Mouse (Mus musculus) intestine, postnatal 0 days (tissue): ENCODE results near the gene Mtap. TPM values are rescaled to one million over a fixed set of nuclear protein-coding genes. Genes with fewer than 3 reads are reported as not detected.

ENCODE experiments used
- ATAC-seq: fragments of 200-750 bp; cut with Nextera tagmentation; 2 replicates; pipeline ENCODE4 v1.8.0; 2017; ENCODE audit warnings: mild to moderate bottlenecking, moderate TSS enrichment, moderate library complexity
- H3K27ac ChIP-seq: fragments of 300-500 bp; sonication (generic); 2 replicates; pipeline ENCODE4 v1.5.1; 2014; ENCODE audit warnings: mild to moderate bottlenecking, low read depth, low read length, moderate library complexity
- H3K27me3 ChIP-seq: fragments of 300-500 bp; sonication (generic); replicated peaks from 2 replicates; pipeline ENCODE4 v1.6.1; 2014; ENCODE audit warnings: low read length, mixed read lengths; ENCODE audit not compliant: control insufficient read depth, insufficient read depth
- H3K36me3 ChIP-seq: fragments of 300-500 bp; sonication (generic); 2 replicates; pipeline ENCODE4 v1.6.1; 2014; ENCODE audit warnings: mild to moderate bottlenecking, moderate library complexity; ENCODE audit not compliant: control insufficient read depth, insufficient read depth
- H3K4me1 ChIP-seq: fragments of 300-500 bp; sonication (generic); replicated peaks from 2 replicates; pipeline ENCODE4 v1.6.1; 2014; ENCODE audit warnings: antibody characterized with exemption, low read length, mixed read lengths; ENCODE audit not compliant: control insufficient read depth, insufficient read depth
- H3K4me2 ChIP-seq: fragments of 300-500 bp; sonication (generic); replicated peaks from 2 replicates; pipeline ENCODE4 v1.6.1; 2014; ENCODE audit warnings: low read depth, mild to moderate bottlenecking, moderate library complexity
- H3K4me3 ChIP-seq: fragments of 300-500 bp; sonication (generic); 2 replicates; pipeline ENCODE4 v1.5.1; 2014; ENCODE audit warnings: low read depth, low read length
- H3K9ac ChIP-seq: fragments of 300-500 bp; sonication (generic); 2 replicates; pipeline ENCODE4 v1.6.1; 2014; ENCODE audit warnings: mild to moderate bottlenecking, low read depth, low read length
- H3K9me3 ChIP-seq: fragments of 300-500 bp; sonication (generic); 2 replicates; pipeline ENCODE4 v1.6.1; 2016; ENCODE audit warnings: mixed run types; ENCODE audit not compliant: control insufficient read depth
- CTCF ChIP-seq: sonication (generic); IDR thresholded peaks from 2 replicates; pipeline ENCODE4 v1.5.1; 2016; ENCODE audit warnings: low read depth, mild to moderate bottlenecking, control low read depth, antibody characterized with exemption, moderate library complexity
- WGBS: fragments of 180-500 bp; shearing (Covaris S2); extraction: QIAGEN DNeasy Blood & Tissue Kit; methylation state at CpG from one replicate; pipeline ENCODE4 v1.1.7; 2014; 5-methylcytosine and 5-hydroxymethylcytosine counted together
- polyA plus RNA-seq: library from polyadenylated mRNA; unstranded; fragments of >200 nt; fragmentation: Nextera tagmentation; extraction: Ambion mirVana; gene quantifications from 2 replicates; pipeline ENCODE4 v1.2.1, GENCODE M21; 2015

Mtap gene
- polyA plus RNA-seq, 1 experiment from 2014 or later: 13.2 TPM

GRCm38 (mm10) chr4:89181656-89182055 lies 44.7 kb downstream of the Mtap start:
- ATAC-seq: no peak
- H3K27me3 ChIP-seq: no peaks in the 10 kb centered on the region
- no peak for TF ChIP-seq CTCF
- H3K9me3 ChIP-seq: no peaks in the 10 kb centered on the region
- H3K27ac ChIP-seq: no peak overlapping the region
- peaks cover 19% of the 10 kb centered on the region for H3K36me3 ChIP-seq
- H3K4me1 ChIP-seq: no peaks in the 10 kb centered on the region
- no peak overlapping the region for H3K4me2 ChIP-seq
- 94% methylated on average over 2 of the region's 2 CpGs for WGBS
- H3K9ac ChIP-seq: no peak overlapping the region
- H3K4me3 ChIP-seq: no peak overlapping the region

- 95% methylated on average over 3 of the region's 3 CpGs for WGBS
- H3K9me3 ChIP-seq: no peaks in the 10 kb centered on the region
- no peak overlapping the region for H3K4me2 ChIP-seq
- no peak overlapping the region for H3K4me3 ChIP-seq
- no peak overlapping the region for H3K9ac ChIP-seq
- no peak overlapping the region for H3K27ac ChIP-seq
- no peak for TF ChIP-seq CTCF
- no peak for ATAC-seq
- peaks cover 19% of the 10 kb centered on the region for H3K36me3 ChIP-seq
- H3K27me3 ChIP-seq: no peaks in the 10 kb centered on the region
- H3K4me1 ChIP-seq: no peaks in the 10 kb centered on the region
Observed at GRCm38 (mm10) chr4:89182486-89182885, 45.6 kb downstream of the Mtap start.

- no peak for TF ChIP-seq CTCF
- 82% methylated on average over 4 of the region's 4 CpGs for whole genome bisulfite sequencing
- no peaks in the 10 kb centered on the region for H3K36me3 ChIP-seq
- H3K4me1 ChIP-seq: no peaks in the 10 kb centered on the region
- H3K4me3 ChIP-seq: no peak overlapping the region
- H3K27me3 ChIP-seq: no peaks in the 10 kb centered on the region
- no peaks in the 10 kb centered on the region for H3K9me3 ChIP-seq
- H3K9ac ChIP-seq: no peak overlapping the region
- no peak overlapping the region for H3K27ac ChIP-seq
- ATAC-seq: no peak
- no peak overlapping the region for H3K4me2 ChIP-seq
Observed at GRCm38 (mm10) chr4:89195481-89195880, 58.6 kb downstream of the Mtap start.

GRCm38 (mm10) chr4:89197128-89197527 lies 60.2 kb downstream of the Mtap start:
- H3K27me3 ChIP-seq: no peaks in the 10 kb centered on the region
- H3K9me3 ChIP-seq: no peaks in the 10 kb centered on the region
- no peaks in the 10 kb centered on the region for H3K4me1 ChIP-seq
- H3K36me3 ChIP-seq: no peaks in the 10 kb centered on the region
- ATAC-seq: no peak
- no peak overlapping the region for H3K9ac ChIP-seq
- TF ChIP-seq CTCF: no peak
- H3K4me3 ChIP-seq: no peak overlapping the region
- no peak overlapping the region for H3K27ac ChIP-seq
- no peak overlapping the region for H3K4me2 ChIP-seq

GRCm38 (mm10) chr4:89200806-89201205 lies 63.9 kb downstream of the Mtap start:
- Histone ChIP-seq H3K27me3 (no peaks in the 10 kb centered on the region), H3K4me3 (no peak overlapping the region), H3K27ac (no peak overlapping the region), H3K9ac (no peak overlapping the region), H3K4me2 (no peak overlapping the region), H3K4me1 (no peaks in the 10 kb centered on the region), H3K9me3 (no peaks in the 10 kb centered on the region), H3K36me3 (no peaks in the 10 kb centered on the region)
- 90% methylated on average over 1 of the region's 1 CpGs for WGBS
- ATAC-seq: no peak
- TF ChIP-seq CTCF: no peak

- TF ChIP-seq CTCF: no peak
- Histone ChIP-seq H3K4me1 (no peaks in the 10 kb centered on the region), H3K9me3 (no peaks in the 10 kb centered on the region), H3K36me3 (no peaks in the 10 kb centered on the region), H3K9ac (no peak overlapping the region), H3K4me2 (no peak overlapping the region), H3K4me3 (no peak overlapping the region), H3K27me3 (no peaks in the 10 kb centered on the region), H3K27ac (no peak overlapping the region)
- ATAC-seq: no peak
Observed at GRCm38 (mm10) chr4:89209310-89209709, 72.4 kb downstream of the Mtap start.

- no peak overlapping the region for H3K9ac ChIP-seq
Observed at GRCm38 (mm10) chr4:89210314-89210713, 73.4 kb downstream of the Mtap start.

More at GRCm38 (mm10) chr4:89210314-89210713, 73.4 kb downstream of the Mtap start:
- Histone ChIP-seq H3K27ac (no peak overlapping the region), H3K4me2 (no peak overlapping the region), H3K36me3 (no peaks in the 10 kb centered on the region), H3K9me3 (no peaks in the 10 kb centered on the region), H3K27me3 (no peaks in the 10 kb centered on the region), H3K4me3 (no peak overlapping the region), H3K4me1 (no peaks in the 10 kb centered on the region)
- 66% methylated on average over 7 of the region's 7 CpGs for WGBS
- no peak for TF ChIP-seq CTCF
- ATAC-seq: no peak
